Mouse (Mus musculus) CH12.LX (cell line): ENCODE measurements around the gene Tmem87b. TPM values are rescaled to one million over a fixed set of nuclear protein-coding genes. Genes with fewer than 3 reads are reported as not detected.

Experiments
- DNase-seq: peaks from one replicate; pipeline ENCODE4 v3.0.0-alpha.2; 2013; ENCODE audit errors: extremely low read depth
- H3K27ac ChIP-seq: 2 replicates; pipeline ENCODE4 v1.5.1; 2012; ENCODE audit warnings: low read depth, mild to moderate bottlenecking, control low read depth, moderate library complexity; ENCODE audit not compliant: insufficient read depth
- H3K27me3 ChIP-seq: replicated peaks from 2 replicates; pipeline ENCODE3; 2012; ENCODE audit warnings: inconsistent platforms
- H3K36me3 ChIP-seq, 2 experiments: replicated peaks in 1 of 2; 2 replicates each; pipeline versions ENCODE3 to v1.6.1; 2012; ENCODE audit warnings: inconsistent platforms in 1 of 2, low read length in 1 of 2, mild to moderate bottlenecking in 1 of 2, mixed read lengths in 1 of 2, moderate library complexity in 1 of 2; ENCODE audit not compliant: control insufficient read depth in 1 of 2, insufficient read depth in 1 of 2
- H3K4me1 ChIP-seq, 2 experiments: 2 replicates each; pipeline ENCODE4 v1.6.1; 2012; ENCODE audit warnings: inconsistent platforms in 1 of 2, moderate library complexity in 1 of 2; ENCODE audit not compliant: insufficient read depth in 2 of 2, control insufficient read depth in 1 of 2
- H3K4me2 ChIP-seq: 2 replicates; pipeline ENCODE4 v1.6.1; 2012; ENCODE audit warnings: low read depth, mild to moderate bottlenecking, control low read depth; ENCODE audit not compliant: poor library complexity, insufficient read depth, severe bottlenecking
- H3K4me3 ChIP-seq, 3 experiments: fragments of 150-350 bp in 1 of 3; sonication (generic) in 1 of 3; replicated peaks in 1 of 3; 2 replicates each; pipeline versions ENCODE3 to v1.5.1; 2011 to 2012; ENCODE audit warnings: low read depth in 2 of 3, low read length in 2 of 3, mild to moderate bottlenecking in 2 of 3, moderate library complexity in 2 of 3, control low read depth in 1 of 3, improper control_type of control experiment in 1 of 3, inconsistent platforms in 1 of 3, mixed read lengths in 1 of 3; ENCODE audit not compliant: poor library complexity in 1 of 3
- H3K79me2 ChIP-seq: replicated peaks from 2 replicates; pipeline ENCODE4 v1.6.1; 2012; ENCODE audit warnings: mild to moderate bottlenecking, moderate library complexity; ENCODE audit not compliant: control insufficient read depth, poor library complexity, insufficient read depth, severe bottlenecking; ENCODE audit errors: extremely low read depth
- H3K9ac ChIP-seq: 2 replicates; pipeline ENCODE4 v1.6.1; 2012; ENCODE audit warnings: low read depth, mild to moderate bottlenecking, control low read depth, moderate library complexity; ENCODE audit not compliant: insufficient read depth
- H3K9me3 ChIP-seq: replicated peaks from 2 replicates; pipeline ENCODE3; 2012; ENCODE audit warnings: low read length, inconsistent platforms, mixed read lengths
- BHLHE40 ChIP-seq: IDR thresholded peaks from 2 replicates; pipeline ENCODE4 v1.6.1; 2011; ENCODE audit warnings: mild to moderate bottlenecking, low read depth, low read length, improper control_type of control experiment
- ELF1 ChIP-seq: IDR thresholded peaks from 2 replicates; pipeline ENCODE4 v1.6.1; 2014; ENCODE audit warnings: low read depth, mild to moderate bottlenecking, inconsistent platforms, low read length, improper control_type of control experiment
- HCFC1 ChIP-seq: IDR thresholded peaks from 2 replicates; pipeline ENCODE4 v1.6.1; 2012; ENCODE audit warnings: low read depth, mild to moderate bottlenecking, inconsistent platforms, low read length, improper control_type of control experiment
- IRF4 ChIP-seq: IDR thresholded peaks from 2 replicates; pipeline ENCODE4 v1.6.1; 2014; ENCODE audit warnings: low read depth, mild to moderate bottlenecking, inconsistent platforms, low read length, improper control_type of control experiment
- JUN ChIP-seq: IDR thresholded peaks from 2 replicates; pipeline ENCODE4 v1.6.1; 2011; ENCODE audit warnings: low read depth, mild to moderate bottlenecking, low read length, improper control_type of control experiment, moderate library complexity; ENCODE audit not compliant: insufficient read depth
- JUND ChIP-seq: conservative IDR thresholded peaks from 2 replicates; pipeline ENCODE4 v1.6.1; 2011; ENCODE audit warnings: low read depth, low read length, improper control_type of control experiment
- MAX ChIP-seq: IDR thresholded peaks from 2 replicates; pipeline ENCODE4 v1.6.1; 2011; ENCODE audit warnings: low read length, improper control_type of control experiment
- MEF2A ChIP-seq: IDR thresholded peaks from 2 replicates; pipeline ENCODE4 v1.6.1; 2014; ENCODE audit warnings: low read depth, mild to moderate bottlenecking, inconsistent platforms, low read length, improper control_type of control experiment, borderline replicate concordance
- NELFE ChIP-seq: IDR thresholded peaks from 2 replicates; pipeline ENCODE4 v1.6.1; 2011; ENCODE audit warnings: low read depth, low read length, improper control_type of control experiment
- POLR2A ChIP-seq: IDR thresholded peaks from 2 replicates; pipeline ENCODE4 v1.6.1; 2011; ENCODE audit warnings: low read depth, mild to moderate bottlenecking, improper control_type of control experiment, low read length
- TCF12 ChIP-seq: IDR thresholded peaks from 2 replicates; pipeline ENCODE4 v1.6.1; 2014; ENCODE audit warnings: low read depth, mild to moderate bottlenecking, inconsistent platforms, low read length, improper control_type of control experiment
- UBTF ChIP-seq: IDR thresholded peaks from 2 replicates; pipeline ENCODE4 v1.6.1; 2012; ENCODE audit warnings: low read depth, mild to moderate bottlenecking, inconsistent platforms, low read length, improper control_type of control experiment, moderate library complexity
- USF1 ChIP-seq: IDR thresholded peaks from 2 replicates; pipeline ENCODE4 v1.6.1; 2014; ENCODE audit warnings: low read depth, mild to moderate bottlenecking, inconsistent platforms, low read length, improper control_type of control experiment
- ZNF384 ChIP-seq: IDR thresholded peaks from 2 replicates; pipeline ENCODE4 v1.6.1; 2012; ENCODE audit warnings: low read depth, low read length, improper control_type of control experiment, inconsistent platforms
- dilution Hi-C: fragments of 300-500 bp; cut with MboI; formaldehyde crosslinking; loops from 2 replicates; pipeline ENCODE4 v1.14.3; 2020; ENCODE audit warnings: low sequenced_read_pairs; ENCODE audit not compliant: extremely low pct_unique_long_range_greater_than_20kb, extremely low pct_ligation_motif_present
- in situ Hi-C: fragments of 300-500 bp; cut with MboI; formaldehyde crosslinking; loops from 3 replicates; pipeline ENCODE4 v1.14.3; 2019; ENCODE audit warnings: low sequenced_read_pairs, low pct_ligation_motif_present, low pct_unique_long_range_greater_than_20kb, mixed read lengths
- polyA plus RNA-seq: library from polyadenylated mRNA; unstranded; fragments of >175 nt; gene quantifications from 2 replicates; pipeline ENCODE4 v1.2.1, GENCODE M21; 2012; ENCODE audit warnings: low read depth; ENCODE audit not compliant: insufficient read length
- total RNA-seq, 2 experiments: library from RNA; depleted of rRNA; stranded (reverse); fragments of 300-350 nt in 1 of 2; fragments of >200 nt in 1 of 2; gene quantifications; 2 replicates each; pipeline ENCODE4 v1.2.3; 2012 to 2014

Tmem87b gene
- total and polyA plus RNA-seq, 3 experiments = 5.3 to 6.6 (median 6.2) TPM

DNA sequence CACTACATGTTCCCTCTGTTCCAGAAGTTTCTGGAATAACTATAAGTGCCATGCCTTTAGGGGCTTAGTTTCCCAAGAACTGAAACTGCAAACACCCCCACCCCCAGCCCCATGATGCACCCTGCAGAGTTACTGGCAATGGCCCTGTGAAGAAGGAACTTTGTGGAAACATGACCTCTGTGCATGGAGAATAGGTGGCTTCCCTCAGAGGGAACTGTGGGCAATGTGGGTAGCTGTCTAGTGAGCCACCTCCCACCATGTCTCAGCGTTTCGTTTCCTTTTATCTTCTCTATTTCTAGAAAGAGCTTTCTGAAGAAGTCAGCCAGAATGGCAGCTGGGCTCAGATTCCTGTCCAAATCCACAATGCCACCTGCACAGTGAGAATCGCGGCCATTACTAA, 46.9 kb upstream of the Tmem87b start:
- no peak overlapping the region for H3K27ac ChIP-seq
- H3K4me1 ChIP-seq = peaks cover 6 to 20% of the 10 kb centered on the region in 2 experiments; a peak in 3 of 4 replicates
- dilution Hi-C loops = no loop called here

DNA sequence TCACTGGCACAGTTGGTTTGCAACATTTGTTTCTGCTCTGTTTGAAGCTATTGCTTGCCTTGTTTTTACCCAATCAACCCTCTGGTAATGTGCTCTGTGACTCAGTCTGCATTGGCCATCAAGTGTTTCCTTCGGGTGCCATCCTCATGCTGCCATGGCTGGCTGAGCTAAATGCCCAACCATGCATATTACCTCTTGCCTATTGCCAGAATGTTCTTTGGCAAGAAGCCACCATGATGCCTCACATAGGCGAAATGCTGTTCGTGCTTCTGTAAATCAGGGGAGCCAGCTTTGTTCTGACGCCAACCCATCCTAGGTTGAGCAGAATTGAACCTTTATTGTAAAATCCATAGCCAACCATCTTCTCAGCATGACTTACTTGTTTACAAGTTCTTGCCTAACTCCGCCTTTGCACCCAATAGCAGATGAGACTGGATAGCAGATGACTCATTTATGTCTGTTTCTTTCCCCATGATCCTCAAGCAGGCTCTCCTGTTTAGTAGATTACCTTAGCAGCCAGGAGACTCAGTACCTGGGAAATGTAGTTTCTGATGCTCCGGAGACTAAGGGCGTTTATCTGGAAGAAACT, 46.1 kb upstream of the Tmem87b start:
- no peaks in the 10 kb centered on the region for H3K36me3 ChIP-seq
- no peak overlapping the region; the same call in 1 of the 2 replicates for H3K4me2 ChIP-seq
- no peak overlapping the region for H3K9ac ChIP-seq
- H3K4me3 ChIP-seq = no peak overlapping the region
- TF ChIP-seq JUN (no peak), JUND (no peak), ZNF384 (no peak), BHLHE40 (no peak), MAX (no peak), POLR2A (no peak), MEF2A (no peak)
- in situ Hi-C loops (no loop called here), dilution Hi-C loops (no loop called here)
- no peaks in the 10 kb centered on the region for H3K9me3 ChIP-seq
- DNase-seq = no peak
- H3K27ac ChIP-seq = no peak overlapping the region
- no peaks in the 10 kb centered on the region for H3K79me2 ChIP-seq
- H3K27me3 ChIP-seq = no peaks in the 10 kb centered on the region
- H3K4me1 ChIP-seq = peaks cover 6 to 20% of the 10 kb centered on the region in 2 experiments; a peak in 3 of 4 replicates

More for the DNA sequence above, 46.9 kb upstream of the Tmem87b start:
- Histone ChIP-seq H3K9ac (no peak overlapping the region), H3K36me3 (no peaks in the 10 kb centered on the region), H3K4me3 (no peak overlapping the region), H3K4me2 (peak overlapping the region; percentile 43), H3K27me3 (no peaks in the 10 kb centered on the region), H3K9me3 (no peaks in the 10 kb centered on the region), H3K79me2 (no peaks in the 10 kb centered on the region)
- peak; percentile 47; the same call in 1 of the 2 replicates for TF ChIP-seq MEF2A
- no peak for TF ChIP-seq JUN
- TF ChIP-seq IRF4 = peak; percentile 32; the same call in 1 of the 2 replicates
- in situ Hi-C loops = no loop called here
- DNase-seq = peak; percentile 46

DNA sequence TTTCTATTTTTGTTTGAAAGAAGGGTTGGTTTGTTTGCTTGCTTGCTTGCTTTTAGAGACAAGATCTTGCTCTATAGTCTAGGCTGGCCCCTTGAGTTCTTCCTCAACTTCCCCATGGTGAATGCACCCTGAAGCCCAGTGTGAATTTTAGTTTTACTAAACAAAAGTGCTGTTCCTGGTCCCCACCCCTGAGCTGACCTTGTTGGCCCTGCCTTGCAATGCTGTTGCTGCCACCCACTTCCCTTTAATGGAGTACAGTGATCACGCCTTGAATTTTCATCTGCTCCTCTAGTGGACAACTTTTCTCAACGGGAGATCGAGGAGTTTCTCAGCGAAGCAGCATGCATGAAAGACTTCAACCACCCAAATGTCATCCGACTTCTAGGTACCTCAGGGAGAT, 35.7 kb upstream of the Tmem87b start:
- no peak overlapping the region for H3K27ac ChIP-seq
- H3K9ac ChIP-seq = no peak overlapping the region
- H3K4me2 ChIP-seq = no peak overlapping the region
- no peak for DNase-seq
- TF ChIP-seq USF1 = no peak
- TF ChIP-seq TCF12 = no peak
- no peak for TF ChIP-seq ZNF384
- TF ChIP-seq MAX = no peak
- TF ChIP-seq JUN = no peak
- TF ChIP-seq HCFC1 = no peak
- TF ChIP-seq NELFE = no peak
- TF ChIP-seq UBTF = no peak
- TF ChIP-seq ELF1 = no peak
- no peaks in the 10 kb centered on the region for H3K79me2 ChIP-seq
- no peaks in the 10 kb centered on the region for H3K36me3 ChIP-seq
- H3K9me3 ChIP-seq = no peaks in the 10 kb centered on the region
- dilution Hi-C loops = no loop called here
- in situ Hi-C loops = no loop called here
- H3K27me3 ChIP-seq = no peaks in the 10 kb centered on the region
- no peaks in the 10 kb centered on the region; a peak in 1 of 4 replicates for H3K4me1 ChIP-seq
- no peak overlapping the region for H3K4me3 ChIP-seq
